In the genomic region with DNA sequence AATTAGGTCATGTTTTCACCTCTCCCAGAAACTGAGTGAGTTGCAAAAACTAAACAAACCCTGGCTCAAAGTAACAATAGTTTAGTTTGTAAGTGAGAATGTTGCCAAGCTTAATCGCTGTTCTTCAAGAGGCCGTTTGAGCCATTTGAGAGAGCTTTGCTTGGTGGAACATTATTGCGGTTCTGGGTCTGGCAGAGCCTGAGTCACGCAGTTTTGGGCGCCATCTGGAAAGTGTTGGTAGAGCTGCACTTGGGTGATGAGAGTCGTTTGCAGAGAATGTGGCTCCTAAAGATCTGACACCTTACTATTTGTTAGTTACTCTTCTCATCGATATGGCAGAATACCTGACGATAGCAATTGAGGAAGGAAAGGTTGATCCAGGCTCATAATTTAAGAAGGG, we compare ENCODE assay signal across 13 mouse cellular contexts.
"Had no signal": no experiment of that assay in that cellular context is flagged by ENCODE, and none has a peak within 500 bp of the region (broad histone marks: within the 10 kb centered on the region; RNA-seq: fewer than 3 reads in every experiment).

No protein-coding gene starts in this region.

- H3K27me3 ChIP-seq: lung, embryonic 15.5 days; neural tube, embryonic 12.5 days; stomach, embryonic 15.5 days had no signal

- H3K27ac ChIP-seq: lung, embryonic 15.5 days; macrophage; midbrain, embryonic 13.5 days; midbrain, embryonic 15.5 days; neural tube, embryonic 12.5 days; stomach, embryonic 15.5 days had no signal

- H3K4me3 ChIP-seq: lung, embryonic 15.5 days; megakaryocyte, embryonic 14.5 days; midbrain, embryonic 13.5 days; midbrain, embryonic 15.5 days; neural tube, embryonic 12.5 days; stomach, embryonic 15.5 days had no signal

- DNase-seq: lung, adult 2 months; lung, postnatal 14 days; lung, postnatal 36 days; right cerebral cortex, postnatal 14 days; thymus, adult 2 months; thymus, postnatal 25 days had no signal

- H3K4me1 ChIP-seq: lung, embryonic 15.5 days; midbrain, embryonic 13.5 days; midbrain, embryonic 15.5 days; neural tube, embryonic 12.5 days; stomach, embryonic 15.5 days had no signal
